ENCODE assay signal across 12 mouse cellular contexts in genomic region chr12:70812176-70812575, GRCm38 (mm10). TPM values are rescaled to one million over a fixed set of nuclear protein-coding genes. Genes with fewer than 3 reads are reported as not detected.
DNase-seq lines count a peak whose midpoint lies in the region; ATAC-seq and TF ChIP-seq lines count a peak whose summit lies in the region.
"Had no signal": no experiment of that assay in that cellular context is flagged by ENCODE, and none has a peak within 500 bp of the region (broad histone marks: within the 10 kb centered on the region; RNA-seq: fewer than 3 reads in every experiment).

No protein-coding gene starts in this region.

- H3K36me3 ChIP-seq in intestine, postnatal 0 days (ENCODE audit: control insufficient read depth, insufficient read depth): no peaks in the 10 kb centered on the region
- H3K36me3 ChIP-seq in hindbrain, embryonic 10.5 days: no peaks in the 10 kb centered on the region
- H3K36me3 ChIP-seq: hindbrain, embryonic 15.5 days; limb, embryonic 12.5 days had no signal

- H3K4me3 ChIP-seq in intestine, postnatal 0 days (ENCODE audit: low read depth, low read length): no peak overlapping the region
- H3K4me3 ChIP-seq in hindbrain, embryonic 10.5 days: no peak overlapping the region
- H3K4me3 ChIP-seq: hindbrain, embryonic 15.5 days; limb, embryonic 12.5 days had no signal

- no peak overlapping the region for H3K27ac ChIP-seq in intestine, postnatal 0 days (ENCODE audit: low read depth, low read length)
- H3K27ac ChIP-seq in hindbrain, embryonic 10.5 days: no peak overlapping the region
- H3K27ac ChIP-seq: hindbrain, embryonic 15.5 days; limb, embryonic 12.5 days had no signal

- no peak overlapping the region for H3K9ac ChIP-seq in intestine, postnatal 0 days (ENCODE audit: low read depth, low read length)
- H3K9ac ChIP-seq: hindbrain, embryonic 15.5 days; limb, embryonic 12.5 days had no signal

- WGBS in intestine, postnatal 0 days: 47% methylated on average over 6 of the region's 6 CpGs
- 82% methylated on average over 6 of the region's 6 CpGs for WGBS in hindbrain, embryonic 10.5 days

- 0 out of 2 replicates have a peak, but pooled peaks have one; percentile 4 for TF ChIP-seq CTCF in intestine, postnatal 0 days (IDR thresholded peaks at IDR 0.05; ENCODE audit: low read depth)

- H3K4me1 ChIP-seq in intestine, postnatal 0 days (replicated peaks; ENCODE audit: control insufficient read depth, insufficient read depth, low read length): no peaks in the 10 kb centered on the region
- H3K4me1 ChIP-seq in hindbrain, embryonic 10.5 days (replicated peaks): peaks cover 5% of the 10 kb centered on the region; the same call in 1 of the 2 replicates
- H3K4me1 ChIP-seq: hindbrain, embryonic 15.5 days; limb, embryonic 12.5 days had no signal

- peak; percentile 28 for DNase-seq in kidney, adult 9 months
- DNase-seq in kidney, adult 8-10 months: no peak
- DNase-seq in cerebellum, postnatal 25 days: peak; percentile 75 to 84
- DNase-seq in skeletal muscle tissue, adult 2 months (ENCODE audit: low read depth, low spot score): peak; percentile 79
- DNase-seq in thymus, postnatal 14 days: no peak
- no peak for DNase-seq in adrenal gland, postnatal 25 days
- DNase-seq in hindbrain, embryonic 10.5 days (ENCODE audit: low spot score): no peak
- DNase-seq: adrenal gland, postnatal 10 days; thymus, postnatal 36 days had no signal

- H3K9me3 ChIP-seq in intestine, postnatal 0 days (ENCODE audit: control insufficient read depth): no peaks in the 10 kb centered on the region
- no peaks in the 10 kb centered on the region for H3K9me3 ChIP-seq in hindbrain, embryonic 10.5 days
- H3K9me3 ChIP-seq: hindbrain, embryonic 15.5 days; limb, embryonic 12.5 days had no signal

- H3K4me2 ChIP-seq in intestine, postnatal 0 days (replicated peaks; ENCODE audit: low read depth): no peak overlapping the region
- H3K4me2 ChIP-seq: hindbrain, embryonic 15.5 days; limb, embryonic 12.5 days had no signal

- H3K27me3 ChIP-seq in intestine, postnatal 0 days (replicated peaks; ENCODE audit: control insufficient read depth, insufficient read depth, low read length): no peaks in the 10 kb centered on the region
- H3K27me3 ChIP-seq in hindbrain, embryonic 10.5 days (ENCODE audit: insufficient read depth, poor library complexity, severe bottlenecking): no peaks in the 10 kb centered on the region
- H3K27me3 ChIP-seq: hindbrain, embryonic 15.5 days; limb, embryonic 12.5 days had no signal

- no peak for ATAC-seq in intestine, postnatal 0 days

RNA-seq across cellular contexts. Expression of gene Frmd6, which starts 13.1 kb away (rescaled TPM):
- polyA plus RNA-seq in intestine, postnatal 0 days (2015; fragmentation: Nextera tagmentation; extraction: Ambion mirVana): 5.9 and 6.3 TPM in 2 replicates
- total RNA-seq in adrenal gland, postnatal 25 days (2021): 46.7 and 48.9 TPM in 2 replicates
- 16.8 and 19.5 TPM in 2 replicates for polyA plus RNA-seq in hindbrain, embryonic 10.5 days (2016; fragmentation: Nextera tagmentation; extraction: Ambion mirVana)

Comparison
In these comparisons a context has a peak if more than half of its experiments do, and no peak if none do; other contexts are left out.
1. DNase-seq: peak in kidney, adult 9 months (single experiment), cerebellum, postnatal 25 days (2 of 2) and skeletal muscle tissue, adult 2 months (single experiment); none in kidney, adult 8-10 months (0 of 2), thymus, postnatal 14 days (single experiment), adrenal gland, postnatal 25 days (single experiment) and hindbrain, embryonic 10.5 days (single experiment).